Mouse (Mus musculus) spleen, adult 2 months (tissue): ENCODE results near the gene Tmem156.

Source experiments
- CTCF ChIP-seq: fragments of 200-500 bp; IDR thresholded peaks from 2 replicates; pipeline ENCODE4 v1.5.1; 2011; ENCODE audit warnings: mild to moderate bottlenecking, inconsistent platforms; ENCODE audit not compliant: insufficient read depth, insufficient read length, insufficient replicate concordance; ENCODE audit errors: extremely low read depth
- POLR2A ChIP-seq: fragments of 200-500 bp; IDR thresholded peaks from 2 replicates; pipeline ENCODE4 v1.6.1; 2011; ENCODE audit warnings: low read depth, low read length, inconsistent platforms

DNA sequence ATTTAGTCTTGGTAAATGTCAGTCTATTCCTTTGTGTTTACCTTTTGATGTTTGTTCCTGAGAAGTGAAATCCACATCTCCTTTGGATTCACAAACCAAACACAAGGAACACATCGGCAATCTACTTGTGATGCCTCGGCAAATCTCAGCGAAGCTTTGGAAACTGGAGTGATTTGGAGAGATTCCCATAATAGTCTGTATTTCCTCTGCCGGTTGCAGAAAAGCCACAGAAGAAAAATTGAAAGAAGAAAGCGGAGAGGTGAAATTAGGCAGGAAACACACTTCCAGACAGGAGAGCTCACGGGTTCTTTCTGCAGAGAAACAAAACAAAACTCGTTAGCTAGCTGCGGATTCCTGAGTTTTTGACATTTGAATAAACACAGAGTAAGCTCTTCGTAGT lies 12.1 kb downstream of the Tmem156 start:
- no peak for TF ChIP-seq CTCF
- no peak for TF ChIP-seq POLR2A
